Mouse (Mus musculus) megakaryocyte, adult 5-6 weeks (primary cell): ENCODE measurements at regions not wholly inside any gene's neighbourhood (a gene's known extent, or its start where the extent isn't known, plus 50 kb on each side); places are given as distances from the start of the nearest gene placed in this dataset.
A peak's percentile ranks its signal among the peaks of the same experiment; 100 is the strongest.

Experiments used
- ATAC-seq: 2 replicates; pipeline ENCODE4 v1.8.0; 2016; ENCODE audit warnings: mild to moderate bottlenecking, inconsistent platforms; ENCODE audit not compliant: poor library complexity, severe bottlenecking

DNA sequence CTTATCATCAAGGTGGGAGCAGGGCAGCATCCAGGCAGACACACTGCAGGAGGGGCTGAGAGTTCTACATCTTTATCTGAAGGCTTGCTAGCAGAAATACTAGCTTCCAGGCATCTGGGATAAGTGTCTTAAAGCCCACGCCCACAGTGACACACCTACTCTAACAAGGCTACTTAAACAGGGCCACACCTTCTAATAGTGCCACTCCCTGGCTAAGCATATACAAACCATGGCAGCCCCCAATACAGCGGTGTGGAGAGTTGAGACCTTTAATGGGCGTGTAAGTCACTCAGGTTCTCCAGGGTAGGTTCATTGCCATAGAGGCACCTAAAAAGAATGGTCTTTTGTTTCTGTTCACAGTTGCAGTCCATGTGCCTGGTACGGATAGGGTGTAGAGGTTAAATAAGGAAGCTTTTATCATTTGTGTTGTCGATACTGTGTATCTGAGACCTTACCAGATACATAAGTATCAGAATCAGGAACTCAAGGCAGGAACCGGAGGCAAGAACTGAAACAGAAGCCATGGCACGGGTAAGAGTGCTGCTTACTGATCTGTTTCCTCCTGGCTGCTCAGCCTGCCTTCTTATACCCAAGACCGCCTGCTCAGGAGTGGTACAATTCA lies 69.0 kb upstream of the Atrnl1 start:
- ATAC-seq = no peak

DNA sequence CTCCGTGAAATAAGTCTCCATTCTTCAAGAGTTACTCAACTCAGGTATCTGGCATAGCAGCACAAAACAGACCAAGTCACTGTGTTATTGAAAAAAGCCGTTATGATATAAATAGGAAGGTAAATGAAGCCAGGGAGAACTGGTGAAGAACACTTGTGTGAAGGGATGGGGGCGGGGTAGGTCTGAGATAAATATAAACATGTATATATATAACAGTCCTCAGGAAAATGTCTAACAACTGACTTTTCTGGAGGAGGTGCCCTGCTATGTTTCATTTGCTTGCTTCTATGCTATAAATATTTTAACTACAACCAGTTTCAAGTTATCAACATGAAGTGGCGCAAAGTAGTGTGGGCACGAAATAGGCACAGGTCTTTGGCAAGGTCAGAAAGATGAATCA lies 68.3 kb upstream of the Atrnl1 start:
- no peak for ATAC-seq

DNA sequence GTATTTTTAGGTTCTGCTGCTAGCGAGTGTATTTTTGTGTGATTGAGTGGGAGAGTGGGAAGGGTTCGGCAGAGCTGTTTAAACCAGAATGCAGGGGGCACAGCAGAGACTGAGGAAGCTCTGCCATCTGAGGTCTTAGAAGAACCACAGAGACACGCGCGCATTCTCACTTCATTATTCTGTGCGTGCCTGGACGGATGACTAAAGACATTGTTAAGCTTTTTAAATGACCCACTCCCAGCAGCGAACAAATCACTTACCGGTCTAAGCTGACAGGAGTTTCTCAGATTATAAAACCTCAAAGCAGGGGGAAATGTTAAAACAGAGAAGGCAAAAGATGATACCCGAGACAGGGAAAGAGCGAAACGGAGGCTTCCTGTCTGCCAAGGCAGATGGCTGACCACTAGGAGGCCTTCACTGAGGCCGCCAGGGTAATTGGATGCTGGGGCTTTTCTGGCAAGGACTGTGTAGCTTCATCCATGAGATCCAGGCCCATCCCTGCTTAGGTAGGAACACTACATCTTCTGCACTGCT lies 67.1 kb upstream of the Atrnl1 start:
- ATAC-seq = no peak

DNA sequence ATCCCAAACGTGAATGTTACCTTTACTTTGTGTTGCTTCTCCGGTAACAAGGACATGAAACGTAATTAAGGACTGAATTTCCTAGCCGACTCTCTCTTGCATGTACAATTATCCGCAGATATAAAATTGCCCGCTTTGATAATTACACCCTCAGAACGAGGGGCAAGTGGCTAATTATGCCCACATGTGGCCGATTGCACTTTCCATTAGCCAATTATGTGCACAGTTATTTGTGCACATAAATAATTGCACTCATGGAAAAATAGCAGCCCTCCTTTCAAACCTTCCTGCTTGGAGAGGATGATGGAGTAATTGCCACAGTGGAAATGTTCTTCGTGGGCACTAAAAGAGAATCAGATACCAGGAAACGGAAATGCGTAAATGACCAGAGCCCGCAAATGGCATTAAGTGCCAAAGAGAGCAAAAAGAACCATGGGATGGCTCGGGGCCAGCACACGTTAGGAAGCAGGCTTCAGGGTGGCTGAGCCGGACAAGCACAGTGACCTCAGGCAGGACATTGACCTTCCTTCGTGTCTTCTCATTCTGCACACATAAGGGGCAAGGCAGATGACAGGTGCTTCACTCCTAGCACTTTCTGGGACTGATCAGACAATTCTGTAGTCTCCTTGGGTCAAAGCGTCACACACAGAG lies 66.5 kb upstream of the Atrnl1 start:
- ATAC-seq = no peak

DNA sequence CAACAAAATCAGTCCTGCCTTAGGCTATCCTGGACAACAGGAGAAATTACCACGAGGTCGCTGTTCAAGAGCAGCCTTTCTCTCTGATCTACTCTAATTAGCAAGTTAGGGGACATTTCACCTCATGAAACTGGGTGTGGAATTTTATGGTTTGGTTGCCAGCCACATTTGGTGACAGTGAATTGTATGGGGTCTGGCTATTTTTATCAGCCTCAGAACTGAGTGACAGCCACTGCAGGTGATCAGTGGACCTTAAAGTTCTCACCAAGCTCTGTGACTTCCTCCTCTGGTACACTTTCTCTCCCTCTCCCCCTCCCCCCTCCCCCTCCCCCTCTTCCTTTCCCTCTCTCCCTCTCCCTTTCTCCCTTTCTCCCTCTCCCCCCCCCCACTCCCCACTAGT lies 65.8 kb upstream of the Atrnl1 start:
- ATAC-seq = no peak

DNA sequence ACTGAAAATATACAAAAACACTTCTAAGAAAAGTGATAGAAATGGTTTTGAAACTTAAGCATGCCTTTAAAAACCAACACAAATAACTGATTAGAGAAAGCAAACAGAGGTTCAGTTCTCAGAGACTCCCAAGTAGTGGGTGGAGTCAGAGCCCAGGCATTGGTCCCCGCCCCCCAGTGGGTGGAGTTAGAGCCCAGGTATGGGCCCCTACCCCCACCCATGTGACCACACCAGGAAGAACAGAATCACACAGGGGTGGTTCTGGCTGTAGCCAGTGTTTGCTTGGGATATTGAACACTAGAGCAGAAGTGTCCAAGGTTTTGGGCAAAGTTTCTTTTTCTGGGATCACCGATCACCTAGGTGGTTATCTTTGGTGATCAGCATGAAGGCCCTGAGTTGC lies 64.8 kb upstream of the Atrnl1 start:
- no peak for ATAC-seq

DNA sequence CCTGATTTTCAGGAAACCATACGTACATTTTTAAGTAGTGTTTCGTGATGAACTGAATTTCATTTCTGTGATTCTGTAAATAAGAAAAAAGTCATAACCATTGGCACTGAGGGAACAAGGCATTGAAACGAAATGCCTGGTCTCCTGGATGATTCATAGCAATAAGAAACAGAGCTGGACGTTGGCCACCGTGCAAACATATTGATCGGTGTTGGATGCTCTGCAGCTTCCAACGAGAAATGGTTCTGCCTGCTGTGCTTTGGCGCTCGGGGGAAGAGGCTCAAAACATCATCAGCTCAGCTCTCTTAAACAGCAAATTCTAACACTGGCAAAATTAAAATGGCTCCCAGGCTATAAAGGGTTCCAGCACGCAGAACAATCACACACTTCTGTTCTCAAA lies 64.3 kb upstream of the Atrnl1 start:
- no peak for ATAC-seq

DNA sequence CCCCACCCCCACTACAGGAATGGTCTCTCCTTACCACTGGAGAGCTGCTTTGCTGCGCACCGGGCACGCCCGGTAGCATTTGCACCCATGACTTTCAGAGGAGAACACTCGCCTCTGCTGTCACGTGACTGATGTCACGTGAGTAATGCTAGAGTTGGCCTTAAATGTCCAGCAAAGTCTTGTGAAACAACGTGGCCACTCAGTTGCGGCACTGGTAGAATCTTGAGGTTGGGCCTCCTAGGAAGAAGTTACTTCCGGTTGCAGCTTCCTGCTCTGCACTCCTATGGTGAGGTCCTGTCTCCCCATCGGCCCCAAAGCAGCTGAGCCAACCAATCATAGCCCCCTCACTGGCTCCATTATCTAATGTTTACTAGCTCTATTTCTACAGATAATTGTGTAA lies 62.7 kb upstream of the Atrnl1 start:
- ATAC-seq = peak; percentile 71

DNA sequence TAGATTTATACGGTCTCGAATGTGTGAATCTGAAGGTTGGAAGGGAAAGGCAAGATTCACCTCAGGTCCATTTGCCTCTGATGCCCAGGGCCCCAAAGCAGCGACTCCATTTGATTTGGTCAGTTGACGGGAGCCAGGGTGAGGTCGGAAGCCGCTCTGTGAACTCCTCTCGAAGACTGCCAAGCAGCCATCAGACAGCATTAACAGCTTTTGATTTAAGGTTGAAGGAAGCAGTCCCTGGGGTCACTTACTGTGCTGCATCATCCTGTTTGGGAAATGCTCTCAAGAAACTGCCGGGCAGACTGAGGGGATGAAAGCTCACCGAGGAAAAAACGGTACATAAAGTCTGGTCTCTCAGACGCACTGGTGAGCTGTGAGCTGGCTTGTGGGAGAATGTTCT lies 62.2 kb upstream of the Atrnl1 start:
- ATAC-seq = no peak

DNA sequence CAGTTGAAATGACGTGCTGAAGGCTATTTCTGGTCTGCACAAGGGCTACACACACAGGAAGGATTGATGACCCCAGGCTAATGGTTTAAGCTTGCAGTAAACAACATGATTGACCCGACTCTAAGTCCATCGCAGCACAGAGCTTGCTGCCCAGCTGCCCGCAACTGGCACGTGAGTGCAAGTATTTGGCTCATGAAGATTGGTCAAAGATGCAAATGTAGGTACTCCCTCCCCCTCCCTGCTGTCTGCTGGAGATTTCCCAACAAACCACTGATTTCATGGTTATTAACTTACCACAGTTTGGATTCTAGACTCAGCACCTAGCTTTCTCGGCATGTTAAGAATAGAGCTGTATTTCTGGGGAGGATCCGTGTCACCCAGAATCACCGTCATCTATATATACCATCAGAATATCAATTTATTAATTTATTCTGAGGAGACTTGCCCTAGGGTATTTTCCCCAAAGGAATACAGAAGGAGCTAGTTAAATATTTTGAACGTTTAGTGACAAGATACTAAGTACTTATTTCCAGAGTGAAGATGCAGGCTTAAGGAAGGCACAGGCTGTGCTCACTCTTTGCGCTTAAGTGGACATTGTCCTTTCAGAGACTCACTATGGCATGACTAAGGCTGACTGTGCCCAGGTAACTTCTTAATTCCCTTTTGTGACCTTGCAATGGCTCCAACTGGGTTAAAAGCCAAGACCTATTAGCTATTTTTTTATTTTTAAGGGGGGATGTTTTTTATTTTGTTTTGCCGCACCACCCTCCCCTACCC lies 57.7 kb upstream of the Atrnl1 start:
- ATAC-seq = no peak

DNA sequence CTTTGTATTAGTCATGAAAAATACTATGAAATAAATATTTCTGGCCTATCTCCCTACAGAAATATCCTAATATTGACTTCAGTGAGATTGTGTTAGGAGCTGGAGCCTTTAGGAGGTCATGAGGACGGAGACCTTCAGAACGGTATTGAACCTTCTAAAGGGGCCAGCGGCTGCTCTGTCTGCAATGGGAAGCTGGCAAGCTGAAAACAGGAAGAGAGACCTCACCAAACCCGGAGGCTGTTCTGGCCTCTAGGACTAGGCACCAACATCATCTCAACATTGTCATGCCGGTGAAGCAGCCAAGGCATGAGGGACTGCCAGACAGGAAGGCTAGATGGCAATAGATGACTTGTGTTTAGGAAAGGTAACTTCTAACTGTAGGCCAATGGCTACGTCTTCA lies 56.7 kb upstream of the Atrnl1 start:
- peak; percentile 52 for ATAC-seq

DNA sequence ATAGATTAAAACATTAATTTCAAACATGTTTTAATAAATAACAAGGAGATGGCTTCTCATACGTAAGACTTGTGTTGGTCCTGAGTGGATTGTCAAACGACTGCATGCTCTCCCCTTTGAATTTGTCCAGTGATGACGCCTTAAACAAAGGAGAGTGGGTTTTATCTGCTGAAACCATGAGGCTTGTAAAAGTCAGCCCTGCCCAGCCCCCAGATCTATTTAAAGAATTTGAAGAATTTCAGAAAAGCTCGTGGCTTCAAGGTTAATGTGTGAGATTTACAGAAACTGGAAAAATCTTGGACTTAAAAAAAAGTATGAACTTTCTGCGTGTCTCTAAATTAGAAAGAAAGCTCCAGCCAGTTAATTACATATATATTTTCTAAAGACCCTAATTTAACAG lies 55.5 kb upstream of the Atrnl1 start:
- no peak for ATAC-seq

DNA sequence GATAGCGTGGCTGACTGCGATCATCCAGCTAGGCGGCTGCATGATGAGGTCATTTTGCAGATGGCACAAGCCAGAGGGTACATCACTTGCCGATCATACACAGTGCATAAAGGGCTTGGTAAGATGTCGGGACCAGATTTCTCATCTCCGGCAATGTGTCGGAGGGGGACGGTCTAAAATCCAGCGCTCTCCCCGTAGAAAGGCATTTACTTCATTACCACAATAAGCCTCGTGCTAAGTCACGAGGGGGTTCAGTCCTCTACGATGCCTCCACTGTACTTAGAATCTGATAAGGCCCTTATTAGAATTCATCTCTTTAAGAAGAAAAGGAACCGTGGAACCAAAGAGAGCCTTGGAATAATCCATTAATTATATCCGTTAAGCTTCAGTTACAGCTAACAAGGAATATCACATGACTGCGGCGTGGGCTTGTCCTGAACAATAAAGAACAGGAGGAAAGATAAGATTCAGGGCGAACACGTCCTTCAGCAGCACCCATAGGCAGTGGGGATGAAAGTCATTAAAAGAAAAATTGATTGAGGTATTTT lies 52.3 kb upstream of the Atrnl1 start:
- ATAC-seq = no peak

DNA sequence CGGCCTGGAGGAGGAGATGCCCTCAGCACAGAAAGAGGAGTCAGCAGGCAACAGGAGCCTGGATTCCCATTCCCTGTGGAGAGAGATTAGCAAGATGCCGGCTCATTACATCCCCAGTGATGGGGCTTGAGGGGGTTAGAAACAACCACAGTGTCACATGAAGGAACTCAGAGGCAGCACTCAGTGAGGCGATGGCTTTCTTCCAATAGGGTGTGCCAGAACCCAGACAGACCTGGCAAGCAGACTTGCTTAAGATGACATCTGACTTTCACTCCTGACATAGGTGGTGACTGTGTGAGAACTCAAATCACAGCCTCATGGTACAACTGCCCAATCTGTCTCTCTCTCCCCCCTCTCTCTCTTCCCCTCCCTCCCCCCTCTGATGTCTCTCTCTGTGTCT lies 50.1 kb upstream of the Atrnl1 start:
- no peak for ATAC-seq
